Mouse (Mus musculus): ENCODE data around the gene Zmynd15. TPM values are rescaled to one million over a fixed set of nuclear protein-coding genes. Genes with fewer than 3 reads are reported as not detected.
A peak's percentile ranks its signal among the peaks of the same experiment; 100 is the strongest.

Zmynd15 gene
- polyA plus RNA-seq, 1 experiment: 31.2 TPM

DNA sequence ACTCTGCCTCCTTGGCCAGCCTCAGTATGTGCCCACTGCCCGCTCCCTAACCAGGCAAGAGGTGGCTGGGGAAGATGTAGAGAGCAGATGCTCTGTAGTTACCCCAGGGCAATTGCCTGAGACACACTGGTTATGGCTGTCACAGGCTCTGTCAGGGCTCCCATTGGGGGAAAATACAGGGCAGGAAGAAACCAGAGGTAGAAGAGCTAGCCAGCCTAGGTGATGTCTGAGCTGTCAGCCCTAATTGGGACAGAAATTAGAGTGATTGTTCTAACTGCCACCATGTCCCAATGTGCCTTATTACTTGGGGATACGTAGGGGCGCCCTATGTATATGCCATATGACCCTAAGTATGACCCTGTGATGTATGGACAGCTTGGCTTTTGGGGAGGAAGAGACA is 25.3 kb upstream of the Zmynd15 start:
- Histone ChIP-seq H3K27ac (ENCODE audit: control insufficient read depth, insufficient read depth, low read length) (peak overlapping the region; percentile 16; the same call in 1 of the 2 replicates), H3K27me3 (ENCODE audit: control insufficient read depth, insufficient read depth, low read length) (no peaks in the 10 kb centered on the region), H3K36me3 (ENCODE audit: control insufficient read depth, insufficient read depth, low read length) (peaks cover 22% of the 10 kb centered on the region), H3K4me1 (replicated peaks; ENCODE audit: control insufficient read depth, insufficient read depth, low read length) (peaks cover 51% of the 10 kb centered on the region), H3K4me3 (ENCODE audit: control insufficient read depth, insufficient read depth, low read length) (peak overlapping the region; percentile 70)
- TF ChIP-seq POLR2A (IDR thresholded peaks at IDR 0.05; ENCODE audit: control insufficient read depth, extremely low read depth, insufficient read depth, low read length, poor library complexity) (no peak), CTCF (IDR thresholded peaks at IDR 0.05; ENCODE audit: borderline replicate concordance, control insufficient read depth, extremely low read depth, insufficient read depth, low read length, poor library complexity) (no peak)
- WGBS: 77% methylated on average over 3 of the region's 3 CpGs
- no peak for DNase-seq

DNA sequence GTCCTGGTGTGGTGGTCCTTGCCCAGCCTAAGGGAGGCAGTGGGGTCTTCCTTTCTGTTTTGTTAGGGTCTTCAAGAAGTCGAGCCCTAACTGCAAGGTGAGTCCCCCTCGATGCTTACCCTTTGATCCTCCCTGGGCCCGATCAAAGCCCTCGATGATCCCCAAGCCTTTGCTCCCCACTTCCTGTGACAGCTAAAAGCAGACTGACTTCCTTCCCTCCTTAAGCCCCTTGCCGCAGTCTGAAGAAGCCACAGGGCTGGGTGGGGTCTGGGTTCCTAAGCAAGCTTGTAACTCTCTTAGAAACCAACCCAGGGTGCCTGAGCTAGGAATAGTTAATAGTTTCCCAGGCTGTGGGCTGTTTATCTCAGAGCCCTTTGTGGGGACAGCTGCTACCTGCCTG is 23.8 kb upstream of the Zmynd15 start:
- Histone ChIP-seq H3K4me3 (ENCODE audit: control insufficient read depth, insufficient read depth, low read length) (peak overlapping the region; percentile 27), H3K27ac (ENCODE audit: control insufficient read depth, insufficient read depth, low read length) (peak overlapping the region; percentile 46; the same call in 1 of the 2 replicates)

DNA sequence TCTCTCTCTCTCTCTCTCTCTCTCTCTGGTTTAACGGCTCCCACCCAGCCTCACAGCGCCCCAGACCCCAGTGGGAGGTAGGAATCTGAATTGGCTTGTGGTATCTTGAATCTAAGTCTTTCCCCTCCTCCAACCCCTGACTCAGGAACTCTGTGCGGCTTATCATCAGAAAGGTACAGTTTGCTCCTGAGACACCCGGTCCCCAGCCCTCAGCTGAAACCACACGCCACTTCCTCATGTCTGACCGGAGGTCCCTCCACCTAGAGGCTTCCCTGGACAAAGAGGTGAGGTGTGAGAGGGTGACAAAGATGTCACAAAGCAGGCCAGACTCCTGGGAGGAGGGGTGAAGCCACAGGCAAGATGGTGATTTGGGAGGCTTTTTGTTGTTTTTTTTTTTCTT is 21.8 kb upstream of the Zmynd15 start:
- peaks cover 51% of the 10 kb centered on the region for H3K4me1 ChIP-seq (replicated peaks; ENCODE audit: control insufficient read depth, insufficient read depth, low read length)
- TF ChIP-seq POLR2A (IDR thresholded peaks at IDR 0.05; ENCODE audit: control insufficient read depth, extremely low read depth, insufficient read depth, low read length, poor library complexity): no peak
- TF ChIP-seq CTCF (IDR thresholded peaks at IDR 0.05; ENCODE audit: borderline replicate concordance, control insufficient read depth, extremely low read depth, insufficient read depth, low read length, poor library complexity): no peak
- H3K4me3 ChIP-seq (ENCODE audit: control insufficient read depth, insufficient read depth, low read length): no peak overlapping the region
- no peaks in the 10 kb centered on the region for H3K27me3 ChIP-seq (ENCODE audit: control insufficient read depth, insufficient read depth, low read length)
- H3K36me3 ChIP-seq (ENCODE audit: control insufficient read depth, insufficient read depth, low read length): peaks cover 46% of the 10 kb centered on the region
- no peak overlapping the region for H3K27ac ChIP-seq (ENCODE audit: control insufficient read depth, insufficient read depth, low read length)
- WGBS: 10% methylated on average over 6 of the region's 6 CpGs
- no peak for DNase-seq

More for the DNA sequence above, 23.8 kb upstream of the Zmynd15 start:
- no peaks in the 10 kb centered on the region for H3K27me3 ChIP-seq (ENCODE audit: control insufficient read depth, insufficient read depth, low read length)
- H3K4me1 ChIP-seq (replicated peaks; ENCODE audit: control insufficient read depth, insufficient read depth, low read length): peaks cover 51% of the 10 kb centered on the region
- WGBS: 4% methylated on average over 5 of the region's 5 CpGs
- H3K36me3 ChIP-seq (ENCODE audit: control insufficient read depth, insufficient read depth, low read length): peaks cover 37% of the 10 kb centered on the region
- TF ChIP-seq POLR2A (IDR thresholded peaks at IDR 0.05; ENCODE audit: control insufficient read depth, extremely low read depth, insufficient read depth, low read length, poor library complexity) (no peak), CTCF (IDR thresholded peaks at IDR 0.05; ENCODE audit: borderline replicate concordance, control insufficient read depth, extremely low read depth, insufficient read depth, low read length, poor library complexity) (no peak)
- peak; percentile 70 for DNase-seq

DNA sequence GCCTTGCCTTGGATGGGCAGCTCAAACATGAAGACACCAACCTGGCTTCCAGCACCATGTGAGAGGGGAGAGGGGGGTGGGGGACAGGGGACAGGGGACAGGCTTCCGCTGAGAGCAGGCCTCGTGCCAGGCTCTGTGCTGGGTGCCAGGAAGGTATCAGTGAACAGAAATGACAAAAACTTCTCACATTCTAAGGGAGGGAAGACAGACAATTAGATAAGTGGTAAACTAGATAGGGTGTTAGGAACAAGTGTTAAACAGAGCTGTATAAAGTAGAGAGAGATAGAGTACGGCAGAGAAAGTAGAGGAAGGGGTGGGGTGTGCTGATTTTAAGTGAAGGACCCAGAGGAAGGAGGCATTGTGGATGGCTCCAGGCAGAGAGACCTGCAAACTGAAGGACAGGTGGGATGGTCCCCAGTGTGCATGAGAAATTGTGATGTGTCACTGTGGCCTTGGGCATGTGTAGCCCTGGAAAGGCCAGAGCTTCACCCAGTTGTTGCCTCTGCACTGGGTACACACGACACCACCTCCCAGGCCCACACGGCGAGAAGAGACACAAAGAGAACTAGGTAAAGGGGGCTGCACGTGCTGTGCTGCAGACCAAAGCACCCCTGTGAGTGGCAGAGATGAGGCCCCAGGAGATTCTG is 20.4 kb upstream of the Zmynd15 start:
- Histone ChIP-seq H3K27me3 (ENCODE audit: control insufficient read depth, insufficient read depth, low read length) (no peaks in the 10 kb centered on the region), H3K4me3 (ENCODE audit: control insufficient read depth, insufficient read depth, low read length) (no peak overlapping the region), H3K4me1 (replicated peaks; ENCODE audit: control insufficient read depth, insufficient read depth, low read length) (peaks cover 41% of the 10 kb centered on the region), H3K36me3 (ENCODE audit: control insufficient read depth, insufficient read depth, low read length) (peaks cover 46% of the 10 kb centered on the region), H3K27ac (ENCODE audit: control insufficient read depth, insufficient read depth, low read length) (no peak overlapping the region)
- 92% methylated on average over 7 of the region's 7 CpGs for WGBS
- no peak for TF ChIP-seq CTCF (IDR thresholded peaks at IDR 0.05; ENCODE audit: borderline replicate concordance, control insufficient read depth, extremely low read depth, insufficient read depth, low read length, poor library complexity)
- no peak for TF ChIP-seq POLR2A (IDR thresholded peaks at IDR 0.05; ENCODE audit: control insufficient read depth, extremely low read depth, insufficient read depth, low read length, poor library complexity)
- DNase-seq: no peak

DNA sequence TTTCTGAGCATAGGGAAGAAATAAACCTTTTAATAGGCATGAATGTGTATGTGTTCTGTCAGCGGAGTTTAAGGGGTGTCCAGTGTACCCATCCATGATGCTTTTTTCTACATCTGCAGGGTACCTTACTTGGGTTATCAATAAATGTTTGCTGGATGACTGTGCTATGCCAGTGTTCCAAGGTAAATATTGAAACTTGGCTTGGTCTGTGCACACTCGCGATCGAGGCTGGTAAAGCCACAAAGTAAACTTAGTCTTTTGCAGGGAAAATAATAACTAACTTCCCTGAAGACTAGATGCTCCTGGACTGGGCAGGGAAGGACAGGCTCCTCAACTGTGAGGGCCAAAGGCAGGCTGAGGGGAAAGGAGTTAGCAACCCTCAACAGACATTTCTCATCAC is 18.6 kb upstream of the Zmynd15 start:
- Histone ChIP-seq H3K36me3 (ENCODE audit: control insufficient read depth, insufficient read depth, low read length) (peaks cover 46% of the 10 kb centered on the region), H3K27ac (ENCODE audit: control insufficient read depth, insufficient read depth, low read length) (no peak overlapping the region), H3K4me1 (replicated peaks; ENCODE audit: control insufficient read depth, insufficient read depth, low read length) (peaks cover 24% of the 10 kb centered on the region), H3K27me3 (ENCODE audit: control insufficient read depth, insufficient read depth, low read length) (no peaks in the 10 kb centered on the region), H3K4me3 (ENCODE audit: control insufficient read depth, insufficient read depth, low read length) (no peak overlapping the region)
- DNase-seq: no peak
- TF ChIP-seq CTCF (IDR thresholded peaks at IDR 0.05; ENCODE audit: borderline replicate concordance, control insufficient read depth, extremely low read depth, insufficient read depth, low read length, poor library complexity) (no peak), POLR2A (IDR thresholded peaks at IDR 0.05; ENCODE audit: control insufficient read depth, extremely low read depth, insufficient read depth, low read length, poor library complexity) (no peak)
- 94% methylated on average over 4 of the region's 4 CpGs for WGBS

DNA sequence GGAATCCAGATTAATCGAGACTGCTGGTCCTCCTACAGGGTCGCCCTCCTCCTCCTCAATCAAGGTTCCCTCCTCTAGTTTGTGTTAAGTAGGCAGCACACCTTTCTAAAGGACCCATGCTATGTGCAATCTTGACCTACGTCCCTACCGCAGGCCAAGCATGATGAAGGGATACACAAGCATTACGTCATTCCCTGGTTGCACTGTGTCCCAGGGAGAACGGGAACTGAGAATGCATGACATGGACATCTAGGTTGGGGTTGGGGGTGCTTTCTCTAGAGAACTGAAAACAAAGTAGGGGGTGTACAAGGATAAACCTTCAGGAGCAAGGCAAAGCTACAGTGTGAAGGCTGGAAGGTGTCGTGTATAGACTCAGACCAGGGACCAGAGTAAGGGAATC is 17.4 kb upstream of the Zmynd15 start:
- no peak for DNase-seq
- H3K4me1 ChIP-seq (replicated peaks; ENCODE audit: control insufficient read depth, insufficient read depth, low read length): peaks cover 12% of the 10 kb centered on the region
- H3K36me3 ChIP-seq (ENCODE audit: control insufficient read depth, insufficient read depth, low read length): peaks cover 38% of the 10 kb centered on the region
- H3K27ac ChIP-seq (ENCODE audit: control insufficient read depth, insufficient read depth, low read length): no peak overlapping the region
- WGBS: 92% methylated on average over 7 of the region's 7 CpGs
- TF ChIP-seq POLR2A (IDR thresholded peaks at IDR 0.05; ENCODE audit: control insufficient read depth, extremely low read depth, insufficient read depth, low read length, poor library complexity): no peak
- no peak for TF ChIP-seq CTCF (IDR thresholded peaks at IDR 0.05; ENCODE audit: borderline replicate concordance, control insufficient read depth, extremely low read depth, insufficient read depth, low read length, poor library complexity)
- H3K4me3 ChIP-seq (ENCODE audit: control insufficient read depth, insufficient read depth, low read length): no peak overlapping the region
- H3K27me3 ChIP-seq (ENCODE audit: control insufficient read depth, insufficient read depth, low read length): no peaks in the 10 kb centered on the region
